Mouse (Mus musculus) olfactory bulb, adult 2 months (tissue): ENCODE data around the gene Jup. TPM values are rescaled to one million over a fixed set of nuclear protein-coding genes. Genes with fewer than 3 reads are reported as not detected.

Experiments used
- H3K27ac ChIP-seq: fragments of 200-500 bp; 2 replicates; pipeline ENCODE4 v1.5.1; 2012; ENCODE audit warnings: low read depth, low read length; ENCODE audit not compliant: insufficient read depth
- H3K4me1 ChIP-seq: fragments of 200-500 bp; 2 replicates; pipeline ENCODE4 v1.6.1; 2012; ENCODE audit warnings: low read length; ENCODE audit not compliant: control insufficient read depth, insufficient read depth
- H3K4me3 ChIP-seq: fragments of 200-500 bp; 2 replicates; pipeline ENCODE4 v1.5.1; 2012; ENCODE audit warnings: mild to moderate bottlenecking, low read depth, low read length, moderate library complexity; ENCODE audit not compliant: insufficient read depth
- CTCF ChIP-seq: fragments of 200-500 bp; IDR thresholded peaks from 2 replicates; pipeline ENCODE4 v1.5.1; 2012; ENCODE audit warnings: low read depth, mild to moderate bottlenecking, low read length, moderate library complexity; ENCODE audit not compliant: insufficient read depth
- POLR2A ChIP-seq: fragments of 200-500 bp; IDR thresholded peaks from 2 replicates; pipeline ENCODE4 v1.6.1; 2012; ENCODE audit warnings: mild to moderate bottlenecking, low read depth, low read length, moderate library complexity; ENCODE audit not compliant: insufficient read depth
- WGBS: fragments of 180-500 bp; shearing (Covaris S2); methylation state at CpG from one replicate; pipeline ENCODE4 v1.1.7; 2018; 5-methylcytosine and 5-hydroxymethylcytosine counted together
- polyA plus RNA-seq: library from polyadenylated mRNA; stranded (reverse); fragments of >200 nt; gene quantifications from 2 replicates; pipeline ENCODE4 v1.2.4, GENCODE M21; 2012; ENCODE audit warnings: low replicate concordance; ENCODE audit not compliant: missing spikeins, insufficient read depth, insufficient read length

Gene Jup
- polyA plus RNA-seq: not detected in 2 replicates

DNA sequence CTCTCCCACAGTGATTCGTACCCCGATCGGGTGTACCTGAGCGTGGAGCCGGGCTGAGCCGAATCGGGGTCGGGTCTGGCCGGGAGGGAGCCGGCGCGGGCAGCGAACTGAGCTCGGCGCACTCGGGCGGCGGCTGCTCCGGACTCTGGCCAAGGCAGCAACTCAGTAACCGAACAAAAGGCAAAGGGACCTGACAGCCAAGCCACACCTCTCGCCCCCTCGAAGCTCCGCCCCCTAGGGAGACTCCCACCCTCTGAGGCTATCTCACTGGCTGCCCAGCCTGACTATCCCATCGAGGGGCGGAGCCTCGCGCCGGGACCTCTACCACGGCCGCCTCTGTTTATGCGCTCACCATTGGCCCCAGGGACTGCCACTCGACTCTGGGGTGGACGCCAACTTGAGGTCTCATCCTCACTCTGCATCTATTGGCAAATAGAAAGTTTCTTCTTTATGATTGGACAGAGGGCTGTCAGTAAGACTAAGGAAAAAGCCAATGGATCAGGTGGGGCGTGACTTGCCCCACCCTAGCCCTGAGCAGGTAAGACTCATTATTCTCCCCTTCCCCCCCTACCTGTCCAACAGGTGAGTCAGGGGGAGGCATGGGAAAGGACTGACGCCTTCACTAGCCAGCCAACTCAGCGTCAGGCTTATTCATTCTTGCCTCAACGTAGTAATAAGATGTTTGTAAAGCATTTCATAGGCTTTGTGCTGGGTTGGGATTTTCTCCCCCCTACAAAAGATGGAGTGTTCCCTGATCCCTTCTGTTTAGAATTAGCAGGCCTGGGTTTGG, at the start of gene Jup:
Gene Jup (minus strand): TSS at position 164 of the 790 bp plus-strand sequence.
- peaks cover 40% of the 10 kb centered on the region for H3K4me1 ChIP-seq
- TF ChIP-seq CTCF (no peak), POLR2A (peak; percentile 95)
- peak within 1 kb of the TSS; percentile 34 for H3K27ac ChIP-seq
- peak within 1 kb of the TSS; percentile 86 for H3K4me3 ChIP-seq
- WGBS: under 1% methylated on average over 37 of the region's 37 CpGs

DNA sequence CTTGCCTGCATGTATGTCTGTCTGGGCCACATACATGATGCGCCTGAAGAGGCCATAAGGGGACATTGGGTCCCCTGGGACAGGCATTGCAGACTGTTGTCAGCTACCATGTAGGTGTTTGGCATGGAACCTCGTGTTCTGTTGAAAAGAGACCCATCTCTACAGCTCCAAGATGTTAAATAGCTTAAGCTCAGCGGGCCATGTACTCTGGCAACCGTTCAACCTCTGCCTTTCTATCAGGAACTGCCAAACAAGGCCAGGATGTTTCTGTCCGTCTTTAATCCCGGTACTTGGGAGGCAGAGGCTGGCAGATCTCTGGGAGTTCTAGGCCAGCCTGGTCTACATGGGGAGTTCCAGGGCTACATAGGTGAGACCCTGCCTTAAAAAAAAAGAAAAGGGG, 45.1 kb upstream of the Jup start:
- H3K4me3 ChIP-seq: no peak overlapping the region
- TF ChIP-seq CTCF (no peak), POLR2A (no peak)
- 69% methylated on average over 6 of the region's 6 CpGs for WGBS
- H3K27ac ChIP-seq: no peak overlapping the region
- peaks cover 5% of the 10 kb centered on the region for H3K4me1 ChIP-seq

DNA sequence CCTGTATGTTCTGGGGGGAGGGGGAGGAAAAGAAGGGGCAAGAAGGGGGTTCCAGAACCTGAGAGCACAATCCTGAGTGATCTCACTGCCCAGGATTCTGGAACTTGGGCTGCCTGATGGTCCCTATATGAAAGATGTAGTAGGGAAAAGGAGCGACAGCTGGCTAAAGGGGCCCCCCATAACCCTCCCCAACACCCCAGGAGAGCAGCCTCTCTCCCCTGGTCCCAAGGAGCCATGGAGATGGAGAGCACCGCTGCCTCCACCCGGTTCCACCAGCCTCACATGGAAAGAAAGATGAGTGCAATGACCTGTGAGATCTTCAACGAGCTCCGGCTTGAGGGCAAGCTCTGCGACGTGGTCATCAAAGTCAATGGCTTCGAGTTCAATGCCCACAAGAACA, 44.2 kb upstream of the Jup start, which contains the start of the genes Nt5c3b and Klhl10:
Gene Nt5c3b (minus strand): TSS at position 12 of the 400 bp plus-strand sequence.
Gene Klhl10 (plus strand): TSS at position 121 of the 400 bp plus-strand sequence.
- 87% methylated on average over 8 of the region's 8 CpGs for WGBS
- Histone ChIP-seq H3K27ac (peak within 1 kb of the TSS; percentile 56; the same call in 1 of the 2 replicates), H3K4me3 (peak within 1 kb of the TSS; percentile 93), H3K4me1 (peaks cover 5% of the 10 kb centered on the region)
- TF ChIP-seq POLR2A (no peak), CTCF (no peak)

DNA sequence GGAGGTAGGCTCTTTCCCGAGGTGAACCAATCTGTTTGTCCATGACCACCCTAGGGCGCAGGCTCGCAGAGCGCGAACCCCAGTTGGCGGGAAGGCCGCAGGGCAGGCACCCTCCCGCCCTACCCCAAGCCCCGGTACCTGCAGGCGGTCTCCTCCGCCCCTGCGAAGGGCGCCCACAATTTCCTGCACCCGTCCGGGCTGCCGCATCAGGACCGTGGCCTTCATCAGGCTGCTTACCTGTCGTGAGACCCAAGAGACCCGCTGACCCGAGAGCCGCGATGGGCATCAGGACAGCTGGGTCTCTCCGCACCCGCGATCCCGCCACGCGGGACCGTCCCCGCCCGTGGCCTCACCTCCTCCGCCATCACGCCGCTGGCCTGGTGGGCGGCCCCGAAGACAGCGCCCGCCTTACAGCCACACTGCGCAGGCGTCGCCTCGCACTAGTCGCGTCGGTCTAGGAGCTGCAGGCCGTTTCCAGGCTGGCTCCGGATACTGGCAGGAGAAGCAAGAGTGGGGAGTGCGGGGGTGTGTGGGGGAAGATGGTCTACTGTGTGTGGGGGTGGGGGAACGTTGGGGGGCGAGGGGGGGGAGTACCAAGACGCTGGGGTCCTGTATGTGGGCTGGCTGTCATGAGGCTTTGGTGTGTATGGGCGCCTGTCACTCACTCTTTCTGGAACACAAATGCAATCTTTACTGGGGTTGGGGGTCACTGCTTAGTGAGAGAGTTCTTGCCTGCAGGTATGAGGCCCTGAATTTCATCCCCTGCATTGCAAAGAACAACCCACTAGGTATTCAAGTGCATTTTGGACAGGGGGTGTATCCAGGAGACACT, 43.3 kb upstream of the Jup start:
- Histone ChIP-seq H3K4me3 (peak overlapping the region; percentile 93), H3K27ac (peak overlapping the region; percentile 56; the same call in 1 of the 2 replicates), H3K4me1 (peaks cover 5% of the 10 kb centered on the region)
- TF ChIP-seq CTCF (no peak), POLR2A (peak; percentile 79)
- WGBS: under 1% methylated on average over 52 of the region's 52 CpGs

DNA sequence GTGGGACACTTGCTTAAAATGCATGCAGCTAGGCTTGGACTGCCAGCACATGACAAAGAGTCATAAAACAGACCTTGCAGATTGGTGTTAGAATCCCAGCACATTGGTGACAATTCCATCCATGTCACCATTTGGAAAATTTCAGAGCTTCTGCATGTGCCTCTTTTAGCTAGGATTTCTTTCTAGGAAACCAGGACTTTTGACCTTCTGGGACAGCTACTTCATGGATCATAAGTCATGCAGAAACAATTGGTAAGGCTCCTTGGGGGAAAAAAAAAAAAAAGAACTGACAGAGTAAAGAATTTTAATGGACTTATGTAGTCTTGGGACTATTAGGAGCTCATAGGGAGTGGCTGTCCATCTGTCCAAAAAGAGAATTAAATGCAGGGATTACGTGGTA, 40.3 kb upstream of the Jup start:
- Histone ChIP-seq H3K27ac (no peak overlapping the region), H3K4me3 (no peak overlapping the region), H3K4me1 (peaks cover 5% of the 10 kb centered on the region)
- TF ChIP-seq POLR2A: no peak
- no peak for TF ChIP-seq CTCF
- 91% methylated on average over 1 of the region's 1 CpGs for WGBS

DNA sequence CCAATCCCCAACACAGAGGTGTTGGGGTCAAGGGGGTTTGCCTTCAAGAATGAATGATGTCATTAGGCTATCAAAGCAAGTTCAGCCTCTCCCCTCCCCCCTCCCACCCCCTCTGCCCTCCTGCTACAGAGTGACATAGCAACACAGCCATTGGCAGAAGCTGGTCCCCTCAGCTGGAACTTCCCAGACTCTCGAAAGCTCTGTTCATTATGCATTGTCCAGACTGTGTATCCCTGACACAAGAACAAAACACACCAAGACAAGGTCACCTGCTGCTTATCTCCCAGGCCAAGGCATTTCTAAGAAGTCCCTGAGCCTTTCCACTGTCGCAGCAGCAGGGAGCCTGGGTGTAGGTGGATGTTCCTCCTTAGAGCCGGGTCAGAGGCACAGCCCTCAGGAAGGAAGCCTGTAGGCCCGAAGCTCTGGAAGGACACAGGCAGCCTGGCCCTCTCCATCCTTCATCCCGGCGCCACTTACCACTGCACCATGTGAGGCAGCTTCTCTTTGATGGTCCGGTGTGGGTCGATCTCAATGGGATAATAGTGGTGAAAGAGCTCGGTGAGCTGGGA, 38.2 kb upstream of the Jup start:
- TF ChIP-seq CTCF: no peak
- no peak for TF ChIP-seq POLR2A
- Histone ChIP-seq H3K4me3 (no peak overlapping the region), H3K4me1 (peaks cover 3% of the 10 kb centered on the region; the same call in 1 of the 2 replicates), H3K27ac (no peak overlapping the region)
- 76% methylated on average over 9 of the region's 9 CpGs for WGBS

DNA sequence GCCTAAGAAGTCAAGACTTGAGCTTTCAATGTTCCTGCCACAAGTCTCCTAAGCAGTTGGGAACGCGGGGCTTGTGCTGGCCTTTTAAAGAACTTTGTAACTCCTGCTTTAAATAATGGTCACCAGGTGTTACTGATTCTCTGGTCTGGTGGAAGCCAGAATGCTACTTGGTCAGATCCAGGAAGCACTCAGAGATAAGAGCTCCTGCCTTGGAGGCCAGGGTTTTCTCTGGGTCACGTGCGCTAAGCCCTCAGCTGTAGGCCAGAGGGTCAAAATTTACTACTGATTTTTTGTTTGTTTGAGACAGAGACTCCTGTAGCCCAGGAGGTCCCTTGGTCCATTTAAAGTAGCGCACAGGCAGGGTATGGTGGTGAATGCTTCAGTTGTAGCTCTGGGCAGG, 34.4 kb upstream of the Jup start:
- Histone ChIP-seq H3K27ac (no peak overlapping the region), H3K4me1 (peaks cover 12% of the 10 kb centered on the region; the same call in 1 of the 2 replicates), H3K4me3 (no peak overlapping the region)
- TF ChIP-seq POLR2A (no peak), CTCF (no peak)
- 99% methylated on average over 5 of the region's 5 CpGs for WGBS

DNA sequence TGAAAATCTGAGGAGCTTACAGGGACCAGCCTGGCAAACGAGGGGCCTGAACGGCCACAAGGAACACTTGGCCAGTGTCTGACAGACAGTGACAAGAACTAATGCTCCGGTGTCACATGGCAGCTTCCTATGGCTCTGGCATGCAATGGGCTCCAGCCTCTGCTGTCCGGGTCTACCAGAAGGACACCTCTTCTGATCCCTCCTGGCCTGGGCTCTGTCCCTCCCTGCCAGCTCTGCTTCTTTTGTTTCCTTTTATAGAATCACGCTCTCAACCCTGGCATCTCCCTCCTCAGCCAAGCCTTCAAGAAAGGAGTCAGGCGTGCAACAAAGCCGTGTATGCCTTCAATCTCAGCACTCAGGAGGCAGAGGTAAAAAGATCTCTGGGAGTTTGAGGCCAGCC, 32.5 kb upstream of the Jup start:
- Histone ChIP-seq H3K4me1 (0 out of 2 replicates have a peak, but pooled peaks cover 12% of the 10 kb centered on the region), H3K4me3 (no peak overlapping the region), H3K27ac (no peak overlapping the region)
- 57% methylated on average over 7 of the region's 7 CpGs for WGBS
- TF ChIP-seq POLR2A: no peak
- TF ChIP-seq CTCF: no peak
